In the genomic region with DNA sequence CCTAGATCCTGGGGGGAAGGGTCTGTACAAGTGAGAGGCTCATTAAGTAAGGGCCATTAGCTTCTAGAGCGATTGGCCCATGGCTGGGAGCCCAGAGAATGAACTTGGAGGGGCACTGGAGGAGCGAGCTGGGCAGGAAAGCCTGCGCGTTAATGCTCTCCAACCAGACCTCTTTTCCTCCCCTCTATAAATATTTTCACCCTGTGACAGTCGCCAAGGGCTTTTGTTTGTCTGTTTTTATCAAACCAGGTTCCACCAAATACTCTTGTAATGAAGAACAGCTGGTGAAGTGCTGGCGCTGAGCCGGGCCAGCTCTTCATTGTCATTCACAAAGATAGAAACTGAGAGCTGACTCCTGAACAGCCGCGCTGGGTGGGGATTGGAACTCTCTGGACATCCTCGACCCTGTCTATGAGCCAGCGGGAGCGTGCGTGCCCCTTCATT, we compare ENCODE assay signal across 9 mouse cellular contexts.
DNase-seq lines count a peak whose midpoint lies in the region; ATAC-seq and TF ChIP-seq lines count a peak whose summit lies in the region.
"Had no signal": no experiment of that assay in that cellular context is flagged by ENCODE, and none has a peak within 500 bp of the region (broad histone marks: within the 10 kb centered on the region; RNA-seq: fewer than 3 reads in every experiment).

No protein-coding gene starts in this region.

- 0 out of 2 replicates have a peak overlapping the region, but pooled peaks have one; percentile 37 for H3K27ac ChIP-seq in kidney, embryonic 15.5 days
- H3K27ac ChIP-seq in heart, adult 2 months = peak overlapping the region; percentile 30
- no peak overlapping the region for H3K27ac ChIP-seq in intestine, postnatal 0 days (ENCODE audit: low read depth, low read length)

- H3K27me3 ChIP-seq in kidney, embryonic 15.5 days = no peaks in the 10 kb centered on the region
- H3K27me3 ChIP-seq in heart, adult 2 months (ENCODE audit: control insufficient read depth, insufficient read depth, low read length) = no peaks in the 10 kb centered on the region
- no peaks in the 10 kb centered on the region for H3K27me3 ChIP-seq in intestine, postnatal 0 days (replicated peaks; ENCODE audit: control insufficient read depth, insufficient read depth, low read length)

- no peak for TF ChIP-seq POLR2A in heart, adult 2 months (IDR thresholded peaks at IDR 0.05; ENCODE audit: insufficient read depth, low read depth, low read length)

- no peak for TF ChIP-seq CTCF in heart, adult 2 months (IDR thresholded peaks at IDR 0.05)
- TF ChIP-seq CTCF in intestine, postnatal 0 days (IDR thresholded peaks at IDR 0.05; ENCODE audit: low read depth) = no peak

- 18% methylated on average over 13 of the region's 13 CpGs for WGBS in kidney, embryonic 15.5 days
- 14% methylated on average over 13 of the region's 13 CpGs for WGBS in heart, adult 2 months
- WGBS in intestine, postnatal 0 days = 29% methylated on average over 13 of the region's 13 CpGs

- intact Hi-C loops in heart, adult 2 months (cut with DNase I) = no loop called here

- H3K4me3 ChIP-seq in kidney, embryonic 15.5 days (replicated peaks) = peak overlapping the region; percentile 14; the same call in 1 of the 2 replicates
- no peak overlapping the region for H3K4me3 ChIP-seq in heart, adult 2 months
- no peak overlapping the region for H3K4me3 ChIP-seq in intestine, postnatal 0 days (ENCODE audit: low read depth, low read length)

- H3K4me1 ChIP-seq in kidney, embryonic 15.5 days = peaks cover 12% of the 10 kb centered on the region
- H3K4me1 ChIP-seq in heart, adult 2 months (ENCODE audit: control insufficient read depth, insufficient read depth, low read length) = peaks cover 3% of the 10 kb centered on the region
- no peaks in the 10 kb centered on the region for H3K4me1 ChIP-seq in intestine, postnatal 0 days (replicated peaks; ENCODE audit: control insufficient read depth, insufficient read depth, low read length)

- no peak overlapping the region for H3K9ac ChIP-seq in kidney, embryonic 15.5 days
- H3K9ac ChIP-seq in heart, adult 2 months (ENCODE audit: low read depth, low read length) = no peak overlapping the region
- H3K9ac ChIP-seq in intestine, postnatal 0 days (ENCODE audit: low read depth, low read length) = no peak overlapping the region

- no peaks in the 10 kb centered on the region for H3K9me3 ChIP-seq in kidney, embryonic 15.5 days (replicated peaks)
- H3K9me3 ChIP-seq in intestine, postnatal 0 days (ENCODE audit: control insufficient read depth) = no peaks in the 10 kb centered on the region

- H3K4me2 ChIP-seq in kidney, embryonic 15.5 days = peak overlapping the region; percentile 49
- H3K4me2 ChIP-seq in intestine, postnatal 0 days (replicated peaks; ENCODE audit: low read depth) = peak overlapping the region; percentile 37

- TF ChIP-seq EP300 in heart, adult 2 months (IDR thresholded peaks at IDR 0.05; ENCODE audit: insufficient read depth, low read depth, low read length) = 0 out of 2 replicates have a peak, but pooled peaks have one; percentile 26

- no peaks in the 10 kb centered on the region for H3K79me2 ChIP-seq in heart, adult 2 months (replicated peaks; ENCODE audit: control insufficient read depth, insufficient read depth, low read length)

- no peak for DNase-seq in kidney, adult 11 months
- DNase-seq in embryo, embryonic 10.5 days (ENCODE audit: low spot score) = peak; percentile 58
- DNase-seq in heart, adult 2 months = peak; percentile 58 to 71
- DNase-seq in neural tube, embryonic 10.5 days (ENCODE audit: extremely low spot score, low spot score) = peak; percentile 42
- DNase-seq in thymus, postnatal 14 days = no peak
- no peak for DNase-seq in cerebellum, adult 18-20 months

- ATAC-seq in kidney, embryonic 15.5 days (replicated peaks; ENCODE audit: low FRiP score) = no peak
- no peak for ATAC-seq in intestine, postnatal 0 days

- no peaks in the 10 kb centered on the region for H3K36me3 ChIP-seq in kidney, embryonic 15.5 days
- no peaks in the 10 kb centered on the region for H3K36me3 ChIP-seq in heart, adult 2 months (ENCODE audit: control insufficient read depth, insufficient read depth, low read length)
- no peaks in the 10 kb centered on the region for H3K36me3 ChIP-seq in intestine, postnatal 0 days (ENCODE audit: control insufficient read depth, insufficient read depth)
- H3K36me3 ChIP-seq: G1E had no signal

Comparison
In these comparisons a context has a peak if more than half of its experiments do, and no peak if none do; other contexts are left out.
1. DNase-seq: peak in embryo, embryonic 10.5 days (single experiment), heart, adult 2 months (2 of 2) and neural tube, embryonic 10.5 days (single experiment); none in kidney, adult 11 months (single experiment), thymus, postnatal 14 days (single experiment) and cerebellum, adult 18-20 months (0 of 2).